ENCODE assay signal across 8 mouse cellular contexts in the genomic region with DNA sequence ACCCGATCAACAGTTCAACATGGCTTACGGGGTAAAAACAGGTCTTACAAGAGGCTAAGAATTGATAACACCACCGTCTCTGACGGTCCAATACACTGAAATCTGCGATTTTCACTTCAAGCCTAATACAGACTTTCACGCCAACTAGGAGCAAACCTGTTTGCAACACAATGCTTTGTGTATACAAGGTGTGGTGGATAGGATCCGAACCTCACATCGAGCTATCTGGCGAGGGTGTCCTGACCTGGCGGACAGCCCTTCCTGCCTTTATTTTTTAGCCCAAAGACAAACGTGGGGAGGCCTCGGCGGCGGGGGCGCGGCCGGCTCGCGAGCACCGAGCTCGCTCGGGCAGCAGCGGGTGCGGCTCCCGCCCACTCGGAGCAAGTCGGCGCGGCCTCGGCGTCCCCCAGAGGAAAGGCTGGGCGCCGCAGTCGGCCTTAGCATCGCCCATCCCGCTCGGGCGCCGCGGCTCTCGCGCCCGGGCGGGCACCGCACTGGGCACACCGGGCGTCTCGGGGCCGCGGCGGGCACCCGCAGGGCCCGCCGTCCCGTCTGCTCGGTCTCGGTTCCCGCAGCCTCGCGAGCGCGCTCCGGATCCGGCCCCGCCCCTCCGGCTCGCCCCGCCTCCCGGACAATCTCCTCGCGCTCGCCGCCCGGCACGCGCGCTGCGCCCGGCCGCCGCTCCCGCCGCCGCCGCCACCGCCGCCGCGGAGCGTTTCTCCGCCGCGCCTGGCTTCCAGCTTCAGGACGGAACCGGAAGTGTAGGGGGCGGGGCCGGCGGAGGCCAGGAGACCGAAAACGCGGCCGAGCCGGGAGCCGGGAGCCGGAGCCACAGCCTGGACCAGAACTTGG. TPM values are rescaled to one million over a fixed set of nuclear protein-coding genes. Genes with fewer than 3 reads are reported as not detected.
DNase-seq lines count a peak whose midpoint lies in the region; ATAC-seq lines count a peak whose summit lies in the region.

Acvr2a (plus strand) TSS at position 739 of the 852 bp plus-strand sequence.

- under 1% methylated on average over 96 of the region's 105 CpGs for WGBS in heart, embryonic 14.5 days
- WGBS in liver, embryonic 12.5 days (ENCODE audit: insufficient replicate concordance) = under 1% methylated on average over 78 of the region's 105 CpGs

- H3K27me3 ChIP-seq in heart, embryonic 14.5 days (ENCODE audit: control insufficient read depth, insufficient read depth, low read length) = no peaks in the 10 kb centered on the region
- H3K27me3 ChIP-seq in liver, embryonic 12.5 days (replicated peaks) = peaks cover 43% of the 10 kb centered on the region
- H3K27me3 ChIP-seq in splenic B cell, adult 2 months (ENCODE audit: control insufficient read depth, insufficient read depth, low read length, poor library complexity, severe bottlenecking) = no peaks in the 10 kb centered on the region

- H3K4me1 ChIP-seq in brown adipose tissue, adult 24 weeks (ENCODE audit: control insufficient read depth, insufficient read depth, insufficient read length, low read length) = peaks cover 2% of the 10 kb centered on the region; the same call in 1 of the 2 replicates
- peaks cover 2 to 9% of the 10 kb centered on the region in 2 experiments; a peak in 3 of 4 replicates for H3K4me1 ChIP-seq in heart, embryonic 14.5 days (ENCODE audit: control insufficient read depth in 2 of 2, insufficient read depth in 2 of 2, low read length in 2 of 2)
- peaks cover 20% of the 10 kb centered on the region for H3K4me1 ChIP-seq in liver, embryonic 12.5 days

- H3K27ac ChIP-seq in brown adipose tissue, adult 24 weeks (replicated peaks; ENCODE audit: low read depth, low read length) = peak within 1 kb of the TSS; percentile 93
- H3K27ac ChIP-seq in heart, embryonic 14.5 days (replicated peaks in 1 of 2; ENCODE audit: control insufficient read depth in 1 of 2, insufficient read depth in 1 of 2, low read depth in 2 of 2, low read length in 2 of 2) = peak within 1 kb of the TSS; percentile 97 to 99
- peak within 1 kb of the TSS; percentile 78 for H3K27ac ChIP-seq in liver, embryonic 12.5 days

- H3K9me3 ChIP-seq in heart, embryonic 14.5 days (ENCODE audit: control insufficient read depth, low read length) = no peaks in the 10 kb centered on the region
- H3K9me3 ChIP-seq in liver, embryonic 12.5 days (replicated peaks) = no peaks in the 10 kb centered on the region

- DNase-seq in CD4-positive, CD25-positive, alpha-beta regulatory T cell, adult 2 months (ENCODE audit: low read depth, low spot score) = peak; percentile 88
- peak; percentile 96 for DNase-seq in kidney, postnatal 14 days
- DNase-seq in naive thymus-derived CD4-positive, alpha-beta T cell, adult 2 months (ENCODE audit: low read depth) = peak; percentile 82
- DNase-seq in splenic B cell, adult 2 months (ENCODE audit: low read depth, low spot score) = peak; percentile 79

- no peaks in the 10 kb centered on the region for H3K36me3 ChIP-seq in heart, embryonic 14.5 days (ENCODE audit: control insufficient read depth, insufficient read depth, low read length)
- H3K36me3 ChIP-seq in liver, embryonic 12.5 days = no peaks in the 10 kb centered on the region
- no peaks in the 10 kb centered on the region for H3K36me3 ChIP-seq in splenic B cell, adult 2 months (ENCODE audit: control insufficient read depth, insufficient read depth, low read length, poor library complexity, severe bottlenecking)

- ATAC-seq in erythroid progenitor cell, adult 5-6 weeks (replicated peaks; ENCODE audit: low FRiP score, poor library complexity, severe bottlenecking) = peak; percentile 82
- ATAC-seq in heart, embryonic 14.5 days (ENCODE audit: insufficient number of reproducible peaks, insufficient read depth, low FRiP score, low read depth) = peak; percentile 88
- ATAC-seq in liver, embryonic 12.5 days = peak; percentile 84

- H3K9ac ChIP-seq in heart, embryonic 14.5 days (ENCODE audit: low read length) = peak within 1 kb of the TSS; percentile 95
- H3K9ac ChIP-seq in liver, embryonic 12.5 days = peak within 1 kb of the TSS; percentile 72

- H3K4me2 ChIP-seq in heart, embryonic 14.5 days (ENCODE audit: low read length) = peak within 1 kb of the TSS; percentile 70
- peak within 1 kb of the TSS; percentile 92 for H3K4me2 ChIP-seq in liver, embryonic 12.5 days

- peak within 1 kb of the TSS; percentile 95 for H3K4me3 ChIP-seq in brown adipose tissue, adult 24 weeks (ENCODE audit: insufficient read depth, low read depth, low read length)
- peak within 1 kb of the TSS; percentile 86 to 100 for H3K4me3 ChIP-seq in heart, embryonic 14.5 days (ENCODE audit: control insufficient read depth in 1 of 2, insufficient read depth in 1 of 2, low read depth in 1 of 2, low read length in 2 of 2)
- H3K4me3 ChIP-seq in liver, embryonic 12.5 days = peak within 1 kb of the TSS; percentile 74

RNA-seq across cellular contexts. Expression of gene Acvr2a, which starts in this region (rescaled TPM):
- polyA plus RNA-seq in brown adipose tissue, adult 24 weeks (2012; ENCODE audit: insufficient read depth, insufficient read length, missing spikeins) = 5.3 and 6.6 TPM in 2 replicates
- total RNA-seq in erythroid progenitor cell, adult 5-6 weeks (2015; ENCODE audit: low replicate concordance) = 1.8 TPM in 1 of 2 replicates, not detected in the other
- total RNA-seq in erythroid progenitor cell, adult 5-6 weeks (2017; ENCODE audit: low replicate concordance) = 0.39 TPM in 1 of 2 replicates, not detected in the other
- 14.9 and 16.4 TPM in 2 replicates for polyA plus RNA-seq in heart, embryonic 14.5 days (2014; fragmentation: Nextera tagmentation; extraction: Ambion mirVana)
- polyA plus RNA-seq in liver, embryonic 12.5 days (2016; fragmentation: Nextera tagmentation; extraction: Ambion mirVana) = 3.9 and 4.6 TPM in 2 replicates

Comparison
In these comparisons a context has a peak if more than half of its experiments do, and no peak if none do; other contexts are left out.
1. Peak in every context shown above with its lines: DNase-seq, ATAC-seq, H3K4me3 ChIP-seq and H3K27ac ChIP-seq.